Mouse (Mus musculus): ENCODE results near the gene N6amt1.

DNA sequence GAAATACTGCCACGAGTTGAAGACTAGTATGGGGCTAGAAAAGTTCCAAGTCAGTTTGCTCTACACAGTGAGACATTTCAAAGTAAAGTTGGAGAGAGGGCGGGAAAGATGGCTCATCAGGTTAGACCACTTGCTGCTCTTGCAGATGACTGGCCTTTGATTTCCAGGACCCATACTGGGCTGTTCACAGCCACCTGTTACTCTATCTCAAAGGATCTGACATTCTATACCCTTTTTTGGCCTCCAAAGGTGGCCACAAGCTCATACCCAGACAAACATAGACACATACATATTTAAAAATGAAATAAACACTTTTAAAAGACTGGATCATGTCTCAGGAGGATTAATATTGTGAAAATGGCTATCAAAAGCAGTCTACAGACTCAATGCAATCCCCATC, 30.4 kb downstream of the N6amt1 start:
- no peak for TF ChIP-seq CTCF (conservative IDR thresholded peaks at IDR 0.05; ENCODE audit: low read length)
- TF ChIP-seq POU5F1 (IDR thresholded peaks at IDR 0.05; ENCODE audit: borderline replicate concordance, low read length), result no peak

All from E14TG2a.4 (cell line).